ENCODE assay signal across 26 mouse cellular contexts in genomic region chr2:17986694-17987093, GRCm38 (mm10). TPM values are rescaled to one million over a fixed set of nuclear protein-coding genes. Genes with fewer than 3 reads are reported as not detected.
DNase-seq lines count a peak whose midpoint lies in the region; ATAC-seq and TF ChIP-seq lines count a peak whose summit lies in the region.
"Had no signal": no experiment of that assay in that cellular context is flagged by ENCODE, and none has a peak within 500 bp of the region (broad histone marks: within the 10 kb centered on the region; RNA-seq: fewer than 3 reads in every experiment).

No protein-coding gene starts in this region.

- H3K27me3 ChIP-seq in kidney, embryonic 16.5 days (ENCODE audit: insufficient read depth, low read length), result no peaks in the 10 kb centered on the region
- H3K27me3 ChIP-seq in intestine, embryonic 15.5 days (replicated peaks), result no peaks in the 10 kb centered on the region
- no peaks in the 10 kb centered on the region for H3K27me3 ChIP-seq in intestine, postnatal 0 days (replicated peaks; ENCODE audit: control insufficient read depth, insufficient read depth, low read length)
- H3K27me3 ChIP-seq in forebrain, embryonic 12.5 days, result no peaks in the 10 kb centered on the region
- H3K27me3 ChIP-seq: CH12.LX; embryonic facial prominence, embryonic 12.5 days; Patski had no signal

- no peaks in the 10 kb centered on the region for H3K4me1 ChIP-seq in kidney, embryonic 16.5 days (ENCODE audit: insufficient read depth, low read length)
- no peaks in the 10 kb centered on the region for H3K4me1 ChIP-seq in intestine, embryonic 15.5 days (replicated peaks)
- H3K4me1 ChIP-seq in intestine, postnatal 0 days (replicated peaks; ENCODE audit: control insufficient read depth, insufficient read depth, low read length), result no peaks in the 10 kb centered on the region
- H3K4me1 ChIP-seq in forebrain, embryonic 12.5 days, result no peaks in the 10 kb centered on the region
- H3K4me1 ChIP-seq: embryonic facial prominence, embryonic 10.5 days; embryonic facial prominence, embryonic 12.5 days had no signal

- H3K4me2 ChIP-seq in kidney, embryonic 16.5 days (replicated peaks; ENCODE audit: low read depth, low read length), result no peak overlapping the region
- H3K4me2 ChIP-seq in intestine, embryonic 15.5 days (replicated peaks), result no peak overlapping the region
- H3K4me2 ChIP-seq in intestine, postnatal 0 days (replicated peaks; ENCODE audit: low read depth), result no peak overlapping the region
- H3K4me2 ChIP-seq in forebrain, embryonic 12.5 days, result no peak overlapping the region
- H3K4me2 ChIP-seq: embryonic facial prominence, embryonic 12.5 days had no signal

- H3K4me3 ChIP-seq in kidney, embryonic 16.5 days (ENCODE audit: low read length), result no peak overlapping the region
- no peak overlapping the region for H3K4me3 ChIP-seq in intestine, embryonic 15.5 days (replicated peaks)
- no peak overlapping the region for H3K4me3 ChIP-seq in intestine, postnatal 0 days (ENCODE audit: low read depth, low read length)
- no peak overlapping the region for H3K4me3 ChIP-seq in forebrain, embryonic 12.5 days (replicated peaks)
- H3K4me3 ChIP-seq: embryonic facial prominence, embryonic 10.5 days; embryonic facial prominence, embryonic 12.5 days had no signal

- H3K36me3 ChIP-seq in kidney, embryonic 16.5 days (ENCODE audit: insufficient read depth, low read length), result no peaks in the 10 kb centered on the region
- no peaks in the 10 kb centered on the region for H3K36me3 ChIP-seq in intestine, embryonic 15.5 days
- H3K36me3 ChIP-seq in intestine, postnatal 0 days (ENCODE audit: control insufficient read depth, insufficient read depth), result no peaks in the 10 kb centered on the region
- no peaks in the 10 kb centered on the region for H3K36me3 ChIP-seq in forebrain, embryonic 12.5 days (replicated peaks)
- H3K36me3 ChIP-seq: embryonic facial prominence, embryonic 10.5 days; embryonic facial prominence, embryonic 12.5 days; G1E had no signal

- no peak overlapping the region for H3K27ac ChIP-seq in kidney, embryonic 16.5 days (ENCODE audit: low read length)
- no peak overlapping the region for H3K27ac ChIP-seq in intestine, embryonic 15.5 days
- H3K27ac ChIP-seq in intestine, postnatal 0 days (ENCODE audit: low read depth, low read length), result no peak overlapping the region
- no peak overlapping the region for H3K27ac ChIP-seq in forebrain, embryonic 12.5 days
- H3K27ac ChIP-seq: embryonic facial prominence, embryonic 10.5 days; embryonic facial prominence, embryonic 12.5 days had no signal

- 66% methylated on average over 3 of the region's 3 CpGs for WGBS in kidney, embryonic 16.5 days
- 81% methylated on average over 3 of the region's 3 CpGs for WGBS in intestine, embryonic 15.5 days
- WGBS in intestine, postnatal 0 days, result 79% methylated on average over 3 of the region's 3 CpGs
- 88% methylated on average over 3 of the region's 3 CpGs for WGBS in forebrain, embryonic 12.5 days

- H3K9ac ChIP-seq in kidney, embryonic 16.5 days (replicated peaks; ENCODE audit: low read length), result no peak overlapping the region
- H3K9ac ChIP-seq in intestine, embryonic 15.5 days, result no peak overlapping the region
- no peak overlapping the region for H3K9ac ChIP-seq in intestine, postnatal 0 days (ENCODE audit: low read depth, low read length)
- H3K9ac ChIP-seq in forebrain, embryonic 12.5 days, result no peak overlapping the region
- H3K9ac ChIP-seq: embryonic facial prominence, embryonic 12.5 days had no signal

- ATAC-seq in kidney, embryonic 16.5 days (ENCODE audit: low FRiP score, low TSS enrichment), result peak; percentile 69
- ATAC-seq in intestine, embryonic 15.5 days, result 0 out of 2 replicates have a peak, but pooled peaks have one; percentile 58
- ATAC-seq in intestine, postnatal 0 days, result peak; percentile 38; the same call in 1 of the 2 replicates
- ATAC-seq in forebrain, embryonic 12.5 days (ENCODE audit: low FRiP score), result no peak
- ATAC-seq: activated CD4-positive, CD25-positive, alpha-beta regulatory T cell, adult 4 months; CD4-positive, CD25-positive, alpha-beta regulatory T cell, adult 4 months; forebrain, embryonic 14.5 days; forebrain, embryonic 16.5 days; Patski had no signal

- DNase-seq in kidney, postnatal 10 days, result no peak
- DNase-seq: adrenal gland, adult 8-10 months; adrenal gland, postnatal 14 days; adrenal gland, postnatal 36 days; B cell, adult 2 months; cerebellum, adult 11-12 months; cerebellum, adult 2 months; cerebellum, adult 9-10 months; cerebellum, postnatal 10 days; cerebellum, postnatal 25 days had no signal

- H3K9me3 ChIP-seq in kidney, embryonic 16.5 days (ENCODE audit: low read length), result no peaks in the 10 kb centered on the region
- H3K9me3 ChIP-seq in intestine, embryonic 15.5 days, result no peaks in the 10 kb centered on the region
- 0 out of 2 replicates have a peak, but pooled peaks cover 5% of the 10 kb centered on the region for H3K9me3 ChIP-seq in intestine, postnatal 0 days (ENCODE audit: control insufficient read depth)
- 0 out of 2 replicates have a peak, but pooled peaks cover 2% of the 10 kb centered on the region for H3K9me3 ChIP-seq in forebrain, embryonic 12.5 days
- H3K9me3 ChIP-seq: embryonic facial prominence, embryonic 10.5 days; embryonic facial prominence, embryonic 12.5 days; G1E had no signal

- TF ChIP-seq CTCF in intestine, postnatal 0 days (IDR thresholded peaks at IDR 0.05; ENCODE audit: low read depth), result no peak

RNA-seq across cellular contexts. Expression of gene H2al2a, which starts 10.1 kb away (rescaled TPM):
- not detected in 2 replicates for polyA plus RNA-seq in kidney, embryonic 16.5 days (2015; fragmentation: Nextera tagmentation; extraction: Ambion mirVana)
- polyA plus RNA-seq in intestine, embryonic 15.5 days (2015; fragmentation: Nextera tagmentation; extraction: Ambion mirVana), result not detected in 2 replicates
- not detected in 2 replicates for polyA plus RNA-seq in intestine, postnatal 0 days (2015; fragmentation: Nextera tagmentation; extraction: Ambion mirVana)
- polyA plus RNA-seq in forebrain, embryonic 12.5 days (2016; fragmentation: Nextera tagmentation; extraction: Ambion mirVana), result not detected in 2 replicates
- polyA plus RNA-seq: activated CD4-positive, CD25-positive, alpha-beta regulatory T cell, adult 4 months; CD4-positive, CD25-positive, alpha-beta regulatory T cell, adult 4 months; cerebellum, adult 2 months; cortical plate, adult 2 months; embryonic facial prominence, embryonic 10.5 days; embryonic facial prominence, embryonic 12.5 days; embryonic facial prominence, embryonic 14.5 days; forebrain, embryonic 11.5 days; forebrain, embryonic 14.5 days; forebrain, embryonic 16.5 days; G1E; Patski had no signal

RNA-seq across cellular contexts. Expression of gene A930004D18Rik, which starts 50.8 kb away (rescaled TPM):
- polyA plus RNA-seq in kidney, embryonic 16.5 days (2015; fragmentation: Nextera tagmentation; extraction: Ambion mirVana), result 14.1 and 16.2 TPM in 2 replicates
- polyA plus RNA-seq in intestine, embryonic 15.5 days (2015; fragmentation: Nextera tagmentation; extraction: Ambion mirVana), result 11.8 and 12.6 TPM in 2 replicates
- polyA plus RNA-seq in intestine, postnatal 0 days (2015; fragmentation: Nextera tagmentation; extraction: Ambion mirVana), result 6.3 and 6.8 TPM in 2 replicates
- polyA plus RNA-seq in forebrain, embryonic 12.5 days (2016; fragmentation: Nextera tagmentation; extraction: Ambion mirVana), result 20.9 and 22.0 TPM in 2 replicates
